Mouse (Mus musculus) heart, postnatal 0 days (tissue): ENCODE measurements around the gene Rnf34. TPM values are rescaled to one million over a fixed set of nuclear protein-coding genes. Genes with fewer than 3 reads are reported as not detected.

Source experiments
- ATAC-seq: fragments of 200-750 bp; cut with Nextera tagmentation; 2 replicates; pipeline ENCODE4 v1.8.0; 2017; ENCODE audit warnings: low read depth, moderate number of reproducible peaks, moderate library complexity; ENCODE audit not compliant: insufficient read depth
- DNase-seq: peaks from one replicate; pipeline ENCODE4 v3.0.0-alpha.2; 2016; ENCODE audit warnings: low spot score
- H3K27ac ChIP-seq: fragments of 300-500 bp; sonication (generic); 2 replicates; pipeline ENCODE4 v1.5.1; 2014; ENCODE audit warnings: low read depth, mild to moderate bottlenecking
- H3K27me3 ChIP-seq: fragments of 300-500 bp; sonication (generic); 2 replicates; pipeline ENCODE4 v1.6.1; 2014; ENCODE audit warnings: low read length, mixed read lengths; ENCODE audit not compliant: control insufficient read depth, insufficient read depth
- H3K36me3 ChIP-seq: fragments of 300-500 bp; sonication (generic); replicated peaks from 2 replicates; pipeline ENCODE4 v1.6.1; 2014; ENCODE audit warnings: low read length, mixed read lengths; ENCODE audit not compliant: control insufficient read depth, insufficient read depth
- H3K4me1 ChIP-seq: fragments of 300-500 bp; sonication (generic); 2 replicates; pipeline ENCODE4 v1.6.1; 2014; ENCODE audit warnings: antibody characterized with exemption; ENCODE audit not compliant: control insufficient read depth, insufficient read depth
- H3K4me2 ChIP-seq: fragments of 300-500 bp; sonication (generic); 2 replicates; pipeline ENCODE4 v1.6.1; 2014; ENCODE audit warnings: low read depth, mild to moderate bottlenecking, low read length, moderate library complexity
- H3K4me3 ChIP-seq: fragments of 300-500 bp; sonication (generic); 2 replicates; pipeline ENCODE4 v1.5.1; 2014; ENCODE audit warnings: low read depth, low read length
- H3K9ac ChIP-seq: fragments of 300-500 bp; sonication (generic); replicated peaks from 2 replicates; pipeline ENCODE4 v1.6.1; 2014; ENCODE audit warnings: low read depth, low read length, mixed read lengths
- H3K9me3 ChIP-seq: fragments of 300-500 bp; sonication (generic); replicated peaks from 2 replicates; pipeline ENCODE4 v1.6.1; 2016; ENCODE audit warnings: low read length; ENCODE audit not compliant: control insufficient read depth
- CTCF ChIP-seq: IDR thresholded peaks from 2 replicates; pipeline ENCODE4 v1.5.1; 2016; ENCODE audit warnings: antibody characterized with exemption, control low read depth, low read depth
- EP300 ChIP-seq: IDR thresholded peaks from 2 replicates; pipeline ENCODE4 v1.6.1; 2016; ENCODE audit warnings: antibody characterized with exemption, low read depth
- WGBS: fragments of 180-500 bp; shearing (Covaris S2); extraction: QIAGEN DNeasy Blood & Tissue Kit; methylation state at CpG from one replicate; pipeline ENCODE4 v1.1.7; 2014; 5-methylcytosine and 5-hydroxymethylcytosine counted together
- polyA plus RNA-seq: library from polyadenylated mRNA; unstranded; fragments of >200 nt; fragmentation: Nextera tagmentation; extraction: Ambion mirVana; gene quantifications from 2 replicates; pipeline ENCODE4 v1.2.1, GENCODE M21; 2015
- total RNA-seq: library from RNA; depleted of rRNA; stranded (reverse); fragments of >200 nt; gene quantifications from 2 replicates; pipeline ENCODE4 v1.2.3, GENCODE M21; 2014; ENCODE audit warnings: low replicate concordance

Rnf34 gene
- total and polyA plus RNA-seq, 2 experiments from 2014 or later, result 23.4 to 28.4 TPM

- no peak for DNase-seq
- H3K36me3 ChIP-seq, result no peaks in the 10 kb centered on the region
- no peak overlapping the region for H3K27ac ChIP-seq
- no peaks in the 10 kb centered on the region for H3K27me3 ChIP-seq
- H3K4me1 ChIP-seq, result peaks cover 8% of the 10 kb centered on the region; the same call in 1 of the 2 replicates
- no peak overlapping the region for H3K9ac ChIP-seq
- H3K4me2 ChIP-seq, result no peak overlapping the region
- WGBS, result 69% methylated on average over 8 of the region's 8 CpGs
- ATAC-seq, result no peak
- no peaks in the 10 kb centered on the region for H3K9me3 ChIP-seq
- no peak overlapping the region for H3K4me3 ChIP-seq
- TF ChIP-seq EP300 (no peak), CTCF (no peak)
Observed at GRCm38 (mm10) chr5:122887926-122888611, 38.2 kb downstream of the Rnf34 start.

- DNase-seq, result no peak
- no peaks in the 10 kb centered on the region for H3K36me3 ChIP-seq
- H3K9me3 ChIP-seq, result no peaks in the 10 kb centered on the region
- TF ChIP-seq CTCF, result no peak
- TF ChIP-seq EP300, result no peak
- H3K27ac ChIP-seq, result no peak overlapping the region
- no peak overlapping the region for H3K4me2 ChIP-seq
- peaks cover 7% of the 10 kb centered on the region; the same call in 1 of the 2 replicates for H3K4me1 ChIP-seq
- ATAC-seq, result no peak
- H3K4me3 ChIP-seq, result no peak overlapping the region
- no peak overlapping the region for H3K9ac ChIP-seq
- 92% methylated on average over 16 of the region's 16 CpGs for WGBS
- H3K27me3 ChIP-seq, result no peaks in the 10 kb centered on the region
Observed at GRCm38 (mm10) chr5:122888612-122889214, 38.9 kb downstream of the Rnf34 start.

GRCm38 (mm10) chr5:122890396-122890795, 40.5 kb downstream of the Rnf34 start:
- no peaks in the 10 kb centered on the region for H3K27me3 ChIP-seq
- TF ChIP-seq CTCF, result no peak
- TF ChIP-seq EP300, result no peak
- no peaks in the 10 kb centered on the region for H3K4me1 ChIP-seq
- no peaks in the 10 kb centered on the region for H3K9me3 ChIP-seq
- no peak overlapping the region for H3K9ac ChIP-seq
- ATAC-seq (no peak), DNase-seq (no peak)
- 47% methylated on average over 2 of the region's 2 CpGs for WGBS
- no peak overlapping the region for H3K4me2 ChIP-seq
- no peak overlapping the region for H3K4me3 ChIP-seq
- no peak overlapping the region for H3K27ac ChIP-seq
- no peaks in the 10 kb centered on the region for H3K36me3 ChIP-seq

GRCm38 (mm10) chr5:122893270-122893669, 43.4 kb downstream of the Rnf34 start:
- no peak overlapping the region for H3K27ac ChIP-seq
- 95% methylated on average over 6 of the region's 6 CpGs for WGBS
- no peak for ATAC-seq

GRCm38 (mm10) chr5:122894007-122894637, 44.3 kb downstream of the Rnf34 start:
- no peak overlapping the region for H3K4me2 ChIP-seq
- TF ChIP-seq CTCF, result peak; percentile 52
- no peak for TF ChIP-seq EP300
- H3K9ac ChIP-seq, result no peak overlapping the region
- ATAC-seq (no peak), DNase-seq (no peak)
- H3K4me1 ChIP-seq, result 0 out of 2 replicates have a peak, but pooled peaks cover 13% of the 10 kb centered on the region
- no peak overlapping the region for H3K4me3 ChIP-seq
- WGBS, result 92% methylated on average over 5 of the region's 5 CpGs
- no peaks in the 10 kb centered on the region for H3K36me3 ChIP-seq
- H3K9me3 ChIP-seq, result no peaks in the 10 kb centered on the region
- H3K27ac ChIP-seq, result no peak overlapping the region
- no peaks in the 10 kb centered on the region for H3K27me3 ChIP-seq

More at GRCm38 (mm10) chr5:122893270-122893669, 43.4 kb downstream of the Rnf34 start:
- no peaks in the 10 kb centered on the region for H3K36me3 ChIP-seq
- 0 out of 2 replicates have a peak, but pooled peaks cover 5% of the 10 kb centered on the region for H3K4me1 ChIP-seq
- no peak for DNase-seq
- no peak for TF ChIP-seq EP300
- no peak for TF ChIP-seq CTCF
- H3K4me3 ChIP-seq, result no peak overlapping the region
- H3K9ac ChIP-seq, result no peak overlapping the region
- H3K9me3 ChIP-seq, result no peaks in the 10 kb centered on the region
- H3K27me3 ChIP-seq, result no peaks in the 10 kb centered on the region
- H3K4me2 ChIP-seq, result no peak overlapping the region
